Mouse (Mus musculus) MEL (cell line): ENCODE measurements around the gene Plk1.

Experiments
- POLR2A ChIP-seq, 2 experiments: IDR thresholded peaks; 2 replicates each; pipeline ENCODE4 v1.6.1; 2011 to 2012; ENCODE audit warnings: low read length in 2 of 2, mild to moderate bottlenecking in 2 of 2, control low read depth in 1 of 2, improper control_type of control experiment in 1 of 2, low read depth in 1 of 2, moderate library complexity in 1 of 2; ENCODE audit not compliant: control insufficient read depth in 1 of 2, insufficient read depth in 1 of 2, poor library complexity in 1 of 2
- RCOR1 ChIP-seq: IDR thresholded peaks from 2 replicates; pipeline ENCODE4 v1.6.1; 2012; ENCODE audit warnings: low read depth, mild to moderate bottlenecking, inconsistent platforms, low read length, improper control_type of control experiment

- TF ChIP-seq RCOR1 (no peak), POLR2A (IDR thresholded peaks at IDR 0.05; ENCODE audit: control insufficient read depth in 1 of 2, insufficient read depth in 1 of 2, low read depth in 1 of 2, low read length in 2 of 2, poor library complexity in 1 of 2) (no peak)
These were observed 32.3 kb upstream of the Plk1 start for GRCm38 (mm10) chr7:122126946-122127345.
